Mouse (Mus musculus): Measurements from ENCODE around the gene Gm37240. TPM values are rescaled to one million over a fixed set of nuclear protein-coding genes. Genes with fewer than 3 reads are reported as not detected.

Gm37240 gene
- total and polyA plus RNA-seq, 2 experiments from 2014 or later = 0.43 to 1.9 TPM

DNA sequence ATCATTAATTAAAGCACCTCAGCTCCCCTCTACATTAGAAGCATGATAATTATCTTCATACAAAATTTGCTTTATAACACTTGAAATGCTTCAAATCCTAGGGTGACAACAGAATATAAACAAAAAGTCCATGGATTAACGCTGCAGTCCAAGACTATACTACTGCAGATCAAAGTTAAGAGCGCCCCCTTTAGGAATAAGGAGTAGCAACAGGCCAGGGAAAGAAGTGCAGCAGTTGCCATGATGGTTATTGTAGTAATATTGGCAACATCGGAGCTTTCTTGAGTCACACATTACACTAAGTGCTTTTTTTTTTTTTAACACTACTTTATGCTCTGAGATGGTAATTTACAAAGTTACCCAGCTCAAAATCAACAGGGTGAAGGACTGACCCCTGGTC lies 113.9 kb downstream of the Gm37240 start:
- Histone ChIP-seq H3K27me3 (ENCODE audit: insufficient read depth, low read length) (no peaks in the 10 kb centered on the region), H3K27ac (ENCODE audit: low read depth, low read length) (no peak overlapping the region), H3K4me2 (ENCODE audit: low read depth, low read length, poor library complexity, severe bottlenecking) (no peak overlapping the region), H3K4me1 (ENCODE audit: insufficient read depth, low read length) (no peaks in the 10 kb centered on the region), H3K9me3 (ENCODE audit: low read length) (no peaks in the 10 kb centered on the region), H3K9ac (replicated peaks; ENCODE audit: low read length, poor library complexity, severe bottlenecking) (no peak overlapping the region), H3K4me3 (ENCODE audit: low read depth, low read length) (no peak overlapping the region), H3K36me3 (ENCODE audit: insufficient read depth, low read length) (no peaks in the 10 kb centered on the region)
- peak; percentile 58 for TF ChIP-seq CTCF (IDR thresholded peaks at IDR 0.05)
- ATAC-seq (ENCODE audit: low FRiP score) = no peak
- 45% methylated on average over 3 of the region's 3 CpGs for WGBS
- peak; percentile 66 for DNase-seq (ENCODE audit: low spot score)

DNA sequence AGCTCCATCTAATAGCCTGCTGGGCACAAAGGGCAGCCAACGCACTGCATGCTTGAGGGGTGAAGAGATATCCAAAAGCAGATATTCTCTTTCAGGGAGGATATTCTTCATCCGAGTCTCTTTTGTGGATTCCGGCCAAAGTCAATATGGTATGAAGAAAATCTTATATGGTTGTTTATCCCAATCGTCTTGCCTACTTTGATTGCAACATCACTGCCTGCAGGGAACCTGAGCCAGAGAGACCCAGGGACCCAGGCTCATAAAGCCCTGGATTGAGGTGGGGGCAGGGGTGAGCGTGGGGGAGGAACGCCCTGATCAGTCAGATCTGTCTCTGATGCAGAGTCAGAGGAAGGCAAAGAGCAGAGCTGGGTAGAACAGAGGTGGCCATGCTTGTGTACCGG lies 122.4 kb downstream of the Gm37240 start:
- Histone ChIP-seq H3K9me3 (ENCODE audit: low read length) (no peaks in the 10 kb centered on the region), H3K27ac (ENCODE audit: low read depth, low read length) (no peak overlapping the region), H3K27me3 (ENCODE audit: insufficient read depth, low read length) (no peaks in the 10 kb centered on the region), H3K4me3 (ENCODE audit: low read depth, low read length) (no peak overlapping the region), H3K4me1 (ENCODE audit: insufficient read depth, low read length) (no peaks in the 10 kb centered on the region), H3K36me3 (ENCODE audit: insufficient read depth, low read length) (no peaks in the 10 kb centered on the region), H3K9ac (replicated peaks; ENCODE audit: low read length, poor library complexity, severe bottlenecking) (no peak overlapping the region), H3K4me2 (ENCODE audit: low read depth, low read length, poor library complexity, severe bottlenecking) (no peak overlapping the region)
- WGBS = 34% methylated on average over 7 of the region's 7 CpGs
- no peak for TF ChIP-seq CTCF (IDR thresholded peaks at IDR 0.05)
- ATAC-seq (ENCODE audit: low FRiP score) (no peak), DNase-seq (ENCODE audit: low spot score) (no peak)

DNA sequence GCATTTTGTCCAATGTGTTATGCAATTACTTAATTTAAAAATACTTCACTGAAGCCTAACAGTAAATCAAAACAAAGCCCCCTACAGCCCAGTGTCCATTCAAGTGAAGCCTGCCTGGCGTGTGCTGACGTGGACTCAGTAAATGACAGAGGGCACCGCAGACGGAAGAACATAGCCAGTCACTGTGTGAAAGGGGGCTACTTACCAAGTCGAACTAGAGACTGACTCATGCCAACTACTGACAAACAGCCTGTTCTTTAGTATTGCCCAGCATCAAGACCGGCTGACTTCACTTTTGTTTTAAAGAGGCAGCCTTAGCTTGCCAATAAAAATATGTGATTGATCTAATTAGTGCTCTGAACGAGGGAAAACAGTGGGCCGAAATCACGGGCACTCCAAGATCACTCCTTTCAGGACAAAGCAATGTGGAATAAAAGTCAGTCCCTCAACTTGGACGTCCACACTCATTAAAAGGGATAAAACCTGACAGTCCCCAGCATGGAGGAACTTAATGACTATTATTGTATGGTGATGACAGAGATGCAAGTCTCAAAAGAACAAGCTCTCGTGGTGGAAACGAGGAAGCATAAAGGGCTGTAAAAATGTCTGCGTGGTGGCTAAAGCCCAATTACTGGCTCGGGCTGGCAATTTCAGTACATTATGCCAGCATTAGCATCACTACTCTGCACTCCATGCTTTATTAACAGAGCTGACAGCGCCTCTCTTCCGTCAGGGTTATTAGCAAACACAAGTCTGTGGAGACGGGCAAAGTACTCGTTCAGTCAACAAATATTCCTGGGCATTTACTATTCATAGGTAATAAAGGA lies 123.1 kb downstream of the Gm37240 start:
- H3K27ac ChIP-seq (ENCODE audit: low read depth, low read length) = no peak overlapping the region
- ATAC-seq (ENCODE audit: low FRiP score) = no peak

DNA sequence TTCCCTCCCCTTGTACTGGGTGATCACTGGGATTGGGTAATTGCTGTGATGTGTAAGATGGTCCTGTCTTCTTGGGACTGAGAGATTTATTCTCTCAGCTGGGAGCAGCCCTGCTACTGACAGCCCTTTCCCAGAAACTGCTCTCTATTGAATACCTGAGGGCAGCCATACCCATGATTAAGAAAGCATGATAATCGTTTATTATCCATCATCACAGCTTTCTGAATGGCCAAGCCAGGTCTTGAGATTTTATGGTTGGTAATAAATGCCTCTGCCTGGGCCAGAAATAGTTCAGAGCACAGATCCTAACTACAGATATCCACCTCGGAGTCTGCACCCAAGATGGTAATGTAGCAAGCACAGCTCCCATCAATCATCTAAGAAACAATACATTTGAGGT lies 129.4 kb downstream of the Gm37240 start:
- WGBS = 71% methylated on average over 2 of the region's 2 CpGs
- Histone ChIP-seq H3K4me2 (ENCODE audit: low read depth, low read length, poor library complexity, severe bottlenecking) (no peak overlapping the region), H3K27me3 (ENCODE audit: insufficient read depth, low read length) (no peaks in the 10 kb centered on the region), H3K36me3 (ENCODE audit: insufficient read depth, low read length) (no peaks in the 10 kb centered on the region), H3K9ac (replicated peaks; ENCODE audit: low read length, poor library complexity, severe bottlenecking) (no peak overlapping the region), H3K4me1 (ENCODE audit: insufficient read depth, low read length) (no peaks in the 10 kb centered on the region), H3K4me3 (ENCODE audit: low read depth, low read length) (no peak overlapping the region), H3K27ac (ENCODE audit: low read depth, low read length) (no peak overlapping the region), H3K9me3 (ENCODE audit: low read length) (no peaks in the 10 kb centered on the region)
- DNase-seq (ENCODE audit: low spot score) (no peak), ATAC-seq (ENCODE audit: low FRiP score) (no peak)
- TF ChIP-seq CTCF (IDR thresholded peaks at IDR 0.05) = no peak

More for the DNA sequence above, 123.1 kb downstream of the Gm37240 start:
- Histone ChIP-seq H3K27me3 (ENCODE audit: insufficient read depth, low read length) (no peaks in the 10 kb centered on the region), H3K9ac (replicated peaks; ENCODE audit: low read length, poor library complexity, severe bottlenecking) (no peak overlapping the region), H3K4me2 (ENCODE audit: low read depth, low read length, poor library complexity, severe bottlenecking) (no peak overlapping the region), H3K4me1 (ENCODE audit: insufficient read depth, low read length) (no peaks in the 10 kb centered on the region), H3K9me3 (ENCODE audit: low read length) (no peaks in the 10 kb centered on the region), H3K36me3 (ENCODE audit: insufficient read depth, low read length) (no peaks in the 10 kb centered on the region), H3K4me3 (ENCODE audit: low read depth, low read length) (no peak overlapping the region)
- 29% methylated on average over 18 of the region's 18 CpGs for WGBS
- no peak for TF ChIP-seq CTCF (IDR thresholded peaks at IDR 0.05)
- DNase-seq (ENCODE audit: low spot score) = peak; percentile 45

DNA sequence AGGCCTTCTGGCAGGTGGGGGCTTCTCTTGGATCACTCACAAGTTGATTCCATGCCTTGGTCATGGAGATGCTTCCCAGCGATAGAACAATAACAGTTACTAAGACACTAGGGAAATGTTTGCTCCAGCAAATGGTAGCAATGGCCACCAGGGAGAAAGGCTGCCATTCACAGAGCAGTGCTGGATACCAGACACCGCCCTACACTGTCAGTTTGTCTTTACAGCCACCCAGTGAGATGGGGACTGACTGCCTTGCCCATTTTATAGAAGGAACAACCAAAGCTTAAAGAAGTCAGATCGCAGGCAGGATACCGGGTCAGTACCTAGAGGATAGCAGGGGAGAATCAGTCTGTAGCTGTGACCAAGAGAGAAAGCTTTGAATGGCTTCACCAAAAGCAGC lies 129.9 kb downstream of the Gm37240 start:
- no peaks in the 10 kb centered on the region for H3K36me3 ChIP-seq (ENCODE audit: insufficient read depth, low read length)
- WGBS = 97% methylated on average over 4 of the region's 4 CpGs
- no peak overlapping the region for H3K27ac ChIP-seq (ENCODE audit: low read depth, low read length)
- no peak overlapping the region for H3K4me3 ChIP-seq (ENCODE audit: low read depth, low read length)
- no peaks in the 10 kb centered on the region for H3K27me3 ChIP-seq (ENCODE audit: insufficient read depth, low read length)
- TF ChIP-seq CTCF (IDR thresholded peaks at IDR 0.05) = no peak
- ATAC-seq (ENCODE audit: low FRiP score) (no peak), DNase-seq (ENCODE audit: low spot score) (no peak)
- H3K9me3 ChIP-seq (ENCODE audit: low read length) = no peaks in the 10 kb centered on the region
- no peak overlapping the region for H3K9ac ChIP-seq (replicated peaks; ENCODE audit: low read length, poor library complexity, severe bottlenecking)
- H3K4me2 ChIP-seq (ENCODE audit: low read depth, low read length, poor library complexity, severe bottlenecking) = no peak overlapping the region
- no peaks in the 10 kb centered on the region for H3K4me1 ChIP-seq (ENCODE audit: insufficient read depth, low read length)

DNA sequence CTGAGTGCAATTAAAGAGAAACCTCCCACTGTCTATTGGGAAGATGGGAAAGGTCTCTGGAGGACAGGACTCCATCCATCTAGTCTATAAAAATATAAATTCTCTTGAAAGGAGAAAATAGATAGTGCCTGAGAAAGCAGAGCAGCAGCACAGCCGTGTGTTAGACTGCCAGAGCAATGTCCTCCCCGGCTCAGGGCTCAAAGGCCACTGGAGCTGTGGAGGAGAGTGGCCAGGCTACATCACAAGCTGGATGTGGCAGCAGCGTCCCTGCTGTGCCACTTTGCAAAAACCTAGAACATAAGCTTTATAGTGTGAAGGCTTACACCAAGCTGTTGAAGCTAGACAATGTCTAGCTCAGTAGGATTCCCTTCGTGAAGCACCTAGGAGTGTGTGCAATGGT lies 138.0 kb downstream of the Gm37240 start:
- Histone ChIP-seq H3K27me3 (ENCODE audit: insufficient read depth, low read length) (no peaks in the 10 kb centered on the region), H3K27ac (ENCODE audit: low read depth, low read length) (no peak overlapping the region), H3K4me1 (ENCODE audit: insufficient read depth, low read length) (no peaks in the 10 kb centered on the region), H3K9me3 (ENCODE audit: low read length) (no peaks in the 10 kb centered on the region), H3K4me2 (ENCODE audit: low read depth, low read length, poor library complexity, severe bottlenecking) (no peak overlapping the region), H3K9ac (replicated peaks; ENCODE audit: low read length, poor library complexity, severe bottlenecking) (no peak overlapping the region), H3K36me3 (ENCODE audit: insufficient read depth, low read length) (no peaks in the 10 kb centered on the region), H3K4me3 (ENCODE audit: low read depth, low read length) (no peak overlapping the region)
- no peak for TF ChIP-seq CTCF (IDR thresholded peaks at IDR 0.05)
- ATAC-seq (ENCODE audit: low FRiP score) (no peak), DNase-seq (ENCODE audit: low spot score) (no peak)
- 59% methylated on average over 4 of the region's 4 CpGs for WGBS

Data from midbrain, postnatal 0 days (tissue).